Mouse (Mus musculus) brain, embryonic 14.5 days (tissue): Measurements from ENCODE around the gene Igf2bp2. TPM values are rescaled to one million over a fixed set of nuclear protein-coding genes. Genes with fewer than 3 reads are reported as not detected.

Experiments used
- DNase-seq: peaks from one replicate; pipeline ENCODE4 v3.0.0-alpha.2; 2011; ENCODE audit warnings: low read depth
- CTCF ChIP-seq: fragments of 200-500 bp; IDR thresholded peaks from 2 replicates; pipeline ENCODE4 v1.5.1; 2012; ENCODE audit warnings: inconsistent platforms, mild to moderate bottlenecking, moderate library complexity, borderline replicate concordance; ENCODE audit not compliant: insufficient read depth, insufficient read length; ENCODE audit errors: extremely low read depth
- POLR2A ChIP-seq: fragments of 200-500 bp; IDR thresholded peaks from 2 replicates; pipeline ENCODE4 v1.6.1; 2012; ENCODE audit warnings: mild to moderate bottlenecking, inconsistent platforms, borderline replicate concordance; ENCODE audit not compliant: poor library complexity, insufficient read depth, insufficient read length, severe bottlenecking; ENCODE audit errors: extremely low read depth
- polyA plus RNA-seq: library from polyadenylated mRNA; depleted of rRNA; stranded (reverse); fragments of >200 nt; gene quantifications from 2 replicates; pipeline ENCODE4 v1.2.3, GENCODE M21; 2012

Gene Igf2bp2
- polyA plus RNA-seq, 1 experiment, result 23.8 TPM

DNA sequence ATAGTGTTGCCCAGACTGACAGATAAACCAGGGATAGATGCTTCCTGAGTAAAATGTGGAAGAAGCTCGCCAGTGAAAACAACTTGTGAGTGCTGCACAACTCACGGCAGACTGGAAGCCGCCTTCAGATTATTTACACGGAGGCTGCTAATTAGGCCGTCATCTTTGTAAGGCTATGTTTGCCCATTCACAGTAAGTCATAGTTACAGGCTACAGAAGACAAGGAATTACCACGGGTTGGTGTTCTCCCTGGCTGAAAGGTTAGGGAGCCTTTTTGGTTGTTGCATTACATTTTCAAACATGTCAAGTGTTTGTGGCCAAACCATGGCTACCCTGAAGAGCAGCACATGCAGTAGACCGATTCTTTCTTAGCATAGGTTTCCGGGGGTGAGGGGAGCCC is 1.3 kb upstream of the Igf2bp2 start:
- TF ChIP-seq POLR2A, result no peak
- no peak for TF ChIP-seq CTCF
- no peak for DNase-seq

- 0 out of 2 replicates have a peak, but pooled peaks have one; percentile 8 for TF ChIP-seq CTCF
- TF ChIP-seq POLR2A, result no peak
- peak; percentile 75 for DNase-seq
These were observed 355 bp upstream of the Igf2bp2 start for GRCm38 (mm10) chr16:22163456-22163851.

GRCm38 (mm10) chr16:22162066-22162511 is 1.0 kb downstream of the Igf2bp2 start:
- no peak for TF ChIP-seq CTCF
- TF ChIP-seq POLR2A, result no peak
- peak; percentile 61 for DNase-seq

DNA sequence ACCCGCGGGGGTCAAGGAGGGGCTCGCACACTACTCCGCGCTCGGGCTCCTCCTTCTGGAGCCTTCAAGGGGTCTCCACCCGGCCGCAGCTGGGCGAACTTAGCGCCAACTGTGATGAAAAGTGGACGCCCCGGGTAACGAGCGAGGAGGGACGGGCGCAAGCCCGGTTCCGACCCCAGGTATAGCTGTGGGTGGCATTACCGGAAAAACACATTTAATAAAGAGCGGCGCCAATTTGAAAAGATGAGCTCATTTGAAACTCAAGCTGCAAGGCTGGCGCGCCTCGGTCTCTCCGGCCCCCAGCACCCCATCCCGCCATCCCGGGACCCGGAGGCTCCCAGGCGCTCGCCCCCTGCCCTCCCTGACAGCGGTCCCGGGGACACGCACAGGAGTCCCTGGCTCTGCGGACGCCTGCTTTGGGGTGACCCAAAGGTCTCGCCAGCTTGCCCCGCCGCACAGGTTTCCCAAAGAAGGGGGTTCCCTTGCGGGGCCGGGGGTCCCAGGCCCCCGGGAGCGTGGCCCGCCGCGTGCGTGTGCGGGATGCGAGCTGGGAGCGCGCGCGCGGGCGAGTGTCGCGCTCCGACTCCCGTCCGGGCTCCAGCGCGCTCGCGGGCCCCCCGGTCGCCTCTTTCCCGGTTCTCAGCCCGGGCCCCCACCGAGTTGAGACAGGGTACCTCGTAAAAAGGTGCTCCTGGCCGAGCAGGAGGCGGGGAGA is 1.6 kb downstream of the Igf2bp2 start:
- TF ChIP-seq CTCF (no peak), POLR2A (peak; percentile 30; the same call in 1 of the 2 replicates)
- peak; percentile 69 for DNase-seq

DNA sequence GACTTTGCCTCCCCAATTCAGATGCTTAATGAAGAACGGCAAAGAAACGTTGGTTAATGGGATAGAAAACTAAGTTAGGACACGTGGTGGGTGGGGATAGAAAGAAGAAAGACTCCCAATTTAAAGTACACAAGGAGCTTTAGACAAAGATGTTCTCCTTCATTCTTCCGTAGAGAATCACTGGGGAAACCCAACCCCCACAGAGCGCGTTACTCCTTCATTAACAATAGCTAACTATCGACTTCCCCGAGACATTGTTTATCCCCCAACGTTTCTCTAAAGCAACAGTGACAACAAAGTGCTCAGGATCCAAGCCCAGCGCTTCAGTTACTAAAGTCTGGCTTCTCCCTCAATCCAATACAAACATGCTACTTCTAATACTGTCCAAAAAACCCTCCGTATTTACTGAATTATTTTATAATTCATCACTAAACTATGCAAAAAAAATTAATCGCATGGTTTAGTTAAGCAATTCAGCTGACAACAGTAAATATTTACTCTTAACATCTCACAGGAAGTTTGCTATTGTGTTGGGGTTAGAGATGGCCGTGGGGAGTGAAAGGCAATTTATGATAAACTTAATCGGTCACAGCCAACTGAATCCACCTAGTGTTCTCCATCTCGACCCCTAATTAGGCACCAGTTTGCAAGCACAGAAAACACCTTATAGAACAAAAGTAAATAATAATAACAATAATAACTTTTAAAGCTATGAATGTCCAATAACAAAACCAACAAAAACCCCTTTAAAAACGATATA is 2.5 kb downstream of the Igf2bp2 start:
- peak; percentile 42 for DNase-seq
- TF ChIP-seq POLR2A (no peak), CTCF (no peak)

- no peak for TF ChIP-seq POLR2A
- no peak for TF ChIP-seq CTCF
These were observed 10.1 kb downstream of the Igf2bp2 start for GRCm38 (mm10) chr16:22152941-22153444.

DNA sequence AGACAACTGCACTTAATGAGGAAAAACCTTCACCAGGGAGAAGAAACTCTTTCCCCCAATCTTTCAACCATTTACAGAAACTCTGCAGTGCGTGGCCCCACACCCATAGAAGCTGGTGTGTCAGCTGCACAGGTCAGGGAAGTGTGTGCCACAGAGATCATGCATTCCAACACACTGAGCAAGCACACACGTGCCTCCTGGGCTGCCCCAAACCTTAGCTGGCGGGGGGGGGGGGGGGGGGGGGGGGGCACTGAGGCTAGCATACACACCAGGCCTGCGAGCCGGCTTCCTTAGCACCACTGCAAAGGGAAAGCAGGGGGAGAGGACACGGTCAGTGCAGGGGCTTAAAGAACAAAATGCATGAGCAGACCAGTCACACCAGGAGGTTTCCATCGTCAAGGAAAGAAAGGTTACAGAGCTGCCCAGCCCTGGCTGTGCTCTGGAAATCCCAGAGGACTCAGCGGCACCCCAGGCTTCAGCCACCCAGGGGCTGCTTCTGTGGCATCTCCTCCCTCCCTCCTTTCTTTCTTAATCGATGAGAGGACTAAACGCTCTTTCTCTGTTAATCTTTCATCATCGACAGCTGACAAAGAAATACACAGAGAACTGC is 11.3 kb downstream of the Igf2bp2 start:
- no peak for TF ChIP-seq CTCF
- TF ChIP-seq POLR2A, result no peak
- peak; percentile 15 for DNase-seq

More at GRCm38 (mm10) chr16:22152941-22153444, 10.1 kb downstream of the Igf2bp2 start:
- no peak for DNase-seq

DNA sequence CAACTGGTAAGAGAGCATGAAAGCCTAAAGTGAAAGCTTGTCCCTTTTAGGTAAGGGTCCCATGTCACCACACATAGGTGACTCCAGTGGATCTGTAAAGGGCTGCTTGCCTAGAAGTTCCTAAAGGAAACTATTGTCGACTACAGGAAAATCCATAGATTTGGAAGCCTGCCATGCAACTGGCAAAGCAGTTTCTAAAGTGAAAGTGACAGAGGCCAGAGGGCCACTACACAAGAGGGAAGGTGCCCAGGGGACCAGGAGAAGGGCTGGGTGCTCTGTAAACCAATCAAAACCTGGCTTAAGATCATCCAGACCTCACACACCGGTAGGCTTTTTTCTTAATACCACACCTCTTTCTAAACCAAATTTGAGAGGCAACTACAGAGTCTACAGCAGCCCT is 12.7 kb downstream of the Igf2bp2 start:
- DNase-seq, result no peak
- TF ChIP-seq CTCF (no peak), POLR2A (no peak)

DNA sequence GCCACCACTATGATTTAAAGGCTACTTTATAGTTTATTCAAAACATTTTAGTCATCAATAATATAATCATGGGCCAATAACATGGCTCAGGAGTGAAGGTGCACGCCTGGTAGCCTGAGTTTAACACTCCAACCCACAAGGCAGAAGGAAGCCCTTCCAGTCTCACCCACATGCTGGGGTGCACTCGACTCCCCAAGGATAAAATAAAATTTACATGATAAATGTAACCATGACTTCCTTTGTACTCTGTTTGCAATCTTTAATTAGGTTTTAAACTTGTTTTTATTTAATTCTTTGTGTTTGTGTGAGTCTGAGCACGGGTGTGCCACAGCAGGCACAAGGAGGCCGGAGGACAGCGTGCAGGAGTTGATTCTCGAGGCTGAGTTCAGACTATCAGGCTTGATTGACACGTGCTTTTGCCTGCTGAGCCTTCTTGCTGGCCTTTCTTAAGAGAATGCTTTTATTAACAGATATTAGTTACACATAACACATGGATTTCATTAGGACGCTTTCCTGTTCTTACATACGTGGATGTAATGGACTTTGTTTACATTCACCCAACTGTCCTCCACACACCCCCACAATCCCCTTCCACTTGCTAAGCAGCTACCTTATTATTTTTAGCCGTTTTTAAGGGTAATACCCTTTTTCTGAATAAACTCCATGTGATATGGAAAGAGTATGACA is 13.3 kb downstream of the Igf2bp2 start:
- peak; percentile 14 for DNase-seq
- TF ChIP-seq CTCF, result no peak
- no peak for TF ChIP-seq POLR2A

- TF ChIP-seq POLR2A (no peak), CTCF (no peak)
- DNase-seq, result no peak
These were observed 14.0 kb downstream of the Igf2bp2 start for GRCm38 (mm10) chr16:22149076-22149475.
